Mouse (Mus musculus) small intestine, adult 2 months (tissue): ENCODE data around the gene Commd1.

ENCODE experiments used
- CTCF ChIP-seq: fragments of 200-500 bp; IDR thresholded peaks from 2 replicates; pipeline ENCODE4 v1.5.1; 2012; ENCODE audit warnings: low read depth, mild to moderate bottlenecking, control low read depth, inconsistent platforms, low read length, moderate library complexity, mixed read lengths; ENCODE audit not compliant: insufficient replicate concordance, insufficient read length; ENCODE audit errors: extremely low read depth
- POLR2A ChIP-seq: fragments of 200-500 bp; IDR thresholded peaks from 2 replicates; pipeline ENCODE4 v1.6.1; 2012; ENCODE audit warnings: low read depth, mild to moderate bottlenecking, control low read depth, inconsistent platforms, low read length, moderate library complexity

GRCm38 (mm10) chr11:22938983-22939382 lies 43.2 kb downstream of the Commd1 start:
- TF ChIP-seq CTCF, result no peak
- TF ChIP-seq POLR2A, result no peak
